Comparison of ENCODE assay signal across 26 mouse cellular contexts in genomic region chr8:109457387-109457786, GRCm38 (mm10). TPM values are rescaled to one million over a fixed set of nuclear protein-coding genes. Genes with fewer than 3 reads are reported as not detected.
"Had no signal": no experiment of that assay in that cellular context is flagged by ENCODE, and none has a peak within 500 bp of the region (broad histone marks: within the 10 kb centered on the region; RNA-seq: fewer than 3 reads in every experiment).

No protein-coding gene starts in this region.

- H3K36me3 ChIP-seq: kidney, embryonic 15.5 days; liver, embryonic 13.5 days; midbrain, embryonic 15.5 days; neural tube, embryonic 13.5 days had no signal

- H3K9ac ChIP-seq: kidney, embryonic 15.5 days; liver, embryonic 13.5 days; midbrain, embryonic 15.5 days; neural tube, embryonic 13.5 days had no signal

- H3K4me3 ChIP-seq: kidney, embryonic 15.5 days; left cerebral cortex, adult 2 months; liver, embryonic 13.5 days; midbrain, embryonic 15.5 days; myocyte; neural tube, embryonic 13.5 days had no signal

- H3K27me3 ChIP-seq: liver, embryonic 13.5 days; midbrain, embryonic 15.5 days; neural tube, embryonic 13.5 days had no signal

- H3K27ac ChIP-seq: kidney, embryonic 15.5 days; left cerebral cortex, adult 2 months; liver, embryonic 13.5 days; midbrain, embryonic 15.5 days; neural tube, embryonic 13.5 days; stomach, postnatal 0 days had no signal

- ATAC-seq: midbrain, embryonic 15.5 days had no signal

- H3K9me3 ChIP-seq: kidney, embryonic 15.5 days; liver, embryonic 13.5 days; midbrain, embryonic 15.5 days; neural tube, embryonic 13.5 days had no signal

- DNase-seq: kidney, postnatal 10 days; kidney, postnatal 36 days; layer of hippocampus, postnatal 36 days; liver, embryonic 13.5 days; lung, adult 2 months; lung, postnatal 14 days; lung, postnatal 4 days; right cerebral cortex, adult 18-20 months; right cerebral cortex, postnatal 14 days; right cerebral cortex, postnatal 4 days; thymus, adult 2 months; thymus, postnatal 25 days had no signal

- H3K4me2 ChIP-seq: kidney, embryonic 15.5 days; liver, embryonic 13.5 days; midbrain, embryonic 11.5 days; midbrain, embryonic 15.5 days; neural tube, embryonic 13.5 days had no signal

- H3K4me1 ChIP-seq: kidney, embryonic 15.5 days; liver, embryonic 13.5 days; midbrain, embryonic 15.5 days had no signal

RNA-seq across cellular contexts. Expression of gene Pmfbp1, which starts 36.4 kb away (rescaled TPM):
- total RNA-seq: liver, adult 2 months; megakaryocyte progenitor cell, adult 5-6 weeks; megakaryocyte-erythroid progenitor cell, adult 5-6 weeks; neutrophil, adult 5-6 weeks had no signal
- polyA plus RNA-seq: liver, adult 2 months; liver, embryonic 13.5 days; liver, embryonic 16.5 days; lung, embryonic 16.5 days; myocyte; stomach, embryonic 14.5 days; stomach, postnatal 0 days; thymus, adult 2 months had no signal
